Mouse (Mus musculus): ENCODE results near the gene Gm9513.

Gene Gm9513

GRCm38 (mm10) chr9:36475338-36475737 is at the start of gene Gm9513:
Gm9513 (plus strand) TSS chr9:36475638.
- no peak for DNase-seq

- no peak for DNase-seq
Measured at GRCm38 (mm10) chr9:36431584-36431983, 43.9 kb upstream of the Gm9513 start, which contains the start of gene Gm7257. Gm7257 (plus strand) TSS chr9:36431884.

- no peak for DNase-seq
Measured at GRCm38 (mm10) chr9:36435051-36435764, 40.2 kb upstream of the Gm9513 start.

DNA sequence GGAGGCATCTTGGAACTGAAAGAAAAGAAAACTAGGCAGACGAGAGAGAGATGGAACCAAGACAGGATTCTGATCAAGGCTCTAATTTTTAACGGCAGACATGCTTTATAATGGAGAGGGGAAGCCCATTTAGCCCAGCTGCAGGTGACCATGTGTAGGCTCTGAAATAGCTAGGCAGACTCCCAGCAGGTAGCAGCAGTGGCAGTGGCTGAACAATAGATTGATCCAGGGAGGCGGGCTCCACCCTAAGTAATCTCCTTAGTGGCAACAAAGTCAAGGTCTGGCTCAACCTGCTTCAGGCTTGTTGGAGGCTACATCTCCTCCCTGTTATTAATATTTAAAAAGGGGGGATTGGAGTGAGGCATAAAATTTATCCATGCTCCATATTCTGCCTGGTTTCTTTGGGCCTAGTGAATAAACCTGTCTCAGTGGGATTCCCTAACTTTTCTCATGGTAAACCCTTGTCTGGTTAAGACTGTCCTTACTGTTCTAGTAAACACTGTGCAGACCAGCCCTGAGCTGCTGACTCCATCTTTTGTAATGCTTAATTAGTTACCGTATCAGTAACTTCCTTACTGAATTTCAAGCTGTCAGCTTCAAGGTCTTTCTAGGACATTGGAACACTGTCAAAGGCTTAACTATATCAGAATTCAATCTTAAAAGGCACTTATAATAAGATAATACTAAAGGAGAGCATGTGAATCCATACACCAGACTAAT is 19.2 kb downstream of the Gm9513 start:
- no peak for DNase-seq

GRCm38 (mm10) chr9:36495824-36496223 is 20.4 kb downstream of the Gm9513 start:
- DNase-seq = no peak

- no peak for DNase-seq
Measured at GRCm38 (mm10) chr9:36504211-36504610, 28.8 kb downstream of the Gm9513 start.
